Mouse (Mus musculus) thymus, adult 2 months (tissue): ENCODE results near the gene Igfbp5.

Experiments used
- CTCF ChIP-seq: fragments of 200-500 bp; IDR thresholded peaks from 2 replicates; pipeline ENCODE4 v1.5.1; 2012; ENCODE audit warnings: mild to moderate bottlenecking, control low read depth, low read length, moderate library complexity, borderline replicate concordance; ENCODE audit not compliant: control insufficient read depth, poor library complexity, insufficient read depth; ENCODE audit errors: extremely low read depth
- POLR2A ChIP-seq: fragments of 200-500 bp; IDR thresholded peaks from 2 replicates; pipeline ENCODE4 v1.6.1; 2012; ENCODE audit warnings: mild to moderate bottlenecking, low read length, control low read depth, moderate library complexity; ENCODE audit not compliant: control insufficient read depth, poor library complexity, insufficient read depth; ENCODE audit errors: extremely low read depth

GRCm38 (mm10) chr1:72854337-72855237 lies 20.1 kb downstream of the Igfbp5 start:
- TF ChIP-seq CTCF (no peak), POLR2A (no peak)
